In the genomic region with DNA sequence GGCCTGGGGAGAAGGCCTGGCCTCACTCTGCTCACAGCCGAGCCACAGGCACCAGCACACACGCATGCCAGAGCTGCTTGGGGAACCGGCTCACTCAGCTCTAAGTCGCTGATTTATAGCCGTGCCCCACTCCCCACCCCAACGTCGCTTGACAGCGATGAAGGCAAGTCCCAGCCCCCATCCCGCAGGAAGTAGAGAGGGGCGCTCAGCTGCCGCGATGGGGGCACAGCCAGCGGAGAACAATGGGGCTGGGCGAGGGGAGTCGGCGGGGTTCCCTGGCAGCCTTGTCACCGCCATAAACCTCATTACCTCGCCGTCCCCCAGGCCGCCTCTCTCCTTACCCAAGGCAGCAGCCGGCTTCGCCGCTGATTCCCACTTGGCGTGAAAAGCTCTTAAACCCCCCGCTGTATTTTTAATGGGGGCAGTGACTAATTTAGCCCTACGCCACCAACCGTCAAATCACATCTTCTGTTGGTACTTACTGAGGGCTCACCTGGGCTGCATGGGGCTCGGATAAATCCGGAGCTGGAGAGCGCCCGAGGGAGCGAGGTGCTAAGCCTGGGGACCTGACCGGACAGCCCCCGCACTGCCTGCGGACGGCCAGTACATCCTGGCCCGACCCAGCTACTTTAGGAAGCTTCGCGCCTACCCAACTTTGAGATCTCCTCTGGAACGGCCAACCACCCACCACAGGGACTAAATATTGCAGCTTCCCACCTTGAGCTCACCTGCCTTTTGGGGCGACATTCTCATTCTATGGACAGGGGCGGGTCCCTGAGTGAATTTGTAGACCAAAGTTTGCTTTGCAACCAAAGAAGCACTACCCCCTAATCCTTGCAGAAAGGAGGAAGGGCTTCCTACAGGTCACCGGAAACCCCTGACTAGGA, we compare ENCODE assay signal across 7 mouse cellular contexts.
DNase-seq lines count a peak whose midpoint lies in the region; ATAC-seq and TF ChIP-seq lines count a peak whose summit lies in the region.

No protein-coding gene starts in this region.

- peak overlapping the region; percentile 76 for H3K27ac ChIP-seq in forebrain, embryonic 10.5 days
- 0 out of 2 replicates have a peak overlapping the region, but pooled peaks have one; percentile 22 for H3K27ac ChIP-seq in limb, embryonic 13.5 days
- H3K27ac ChIP-seq in stomach, embryonic 16.5 days (ENCODE audit: low read length), result no peak overlapping the region
- no peak overlapping the region for H3K27ac ChIP-seq in layer of hippocampus, adult 2 months

- peak overlapping the region; percentile 78 for H3K4me3 ChIP-seq in megakaryocyte, embryonic 14.5 days (replicated peaks)
- peak overlapping the region; percentile 44 for H3K4me3 ChIP-seq in forebrain, embryonic 10.5 days
- peak overlapping the region; percentile 37 for H3K4me3 ChIP-seq in limb, embryonic 13.5 days
- no peak overlapping the region for H3K4me3 ChIP-seq in stomach, embryonic 16.5 days (replicated peaks; ENCODE audit: low read length)
- H3K4me3 ChIP-seq in layer of hippocampus, adult 2 months, result no peak overlapping the region

- peaks cover 72% of the 10 kb centered on the region for H3K27me3 ChIP-seq in megakaryocyte, embryonic 14.5 days (replicated peaks)
- H3K27me3 ChIP-seq in forebrain, embryonic 10.5 days (ENCODE audit: poor library complexity, severe bottlenecking), result peaks cover 59% of the 10 kb centered on the region
- H3K27me3 ChIP-seq in limb, embryonic 13.5 days, result peaks cover 28% of the 10 kb centered on the region
- H3K27me3 ChIP-seq in stomach, embryonic 16.5 days (ENCODE audit: control insufficient read depth, insufficient read depth, low read length), result peaks cover 21% of the 10 kb centered on the region

- H3K9me3 ChIP-seq in megakaryocyte, embryonic 14.5 days, result no peaks in the 10 kb centered on the region
- no peaks in the 10 kb centered on the region for H3K9me3 ChIP-seq in forebrain, embryonic 10.5 days
- no peaks in the 10 kb centered on the region for H3K9me3 ChIP-seq in limb, embryonic 13.5 days
- H3K9me3 ChIP-seq in stomach, embryonic 16.5 days (replicated peaks; ENCODE audit: control insufficient read depth, low read length), result no peaks in the 10 kb centered on the region

- H3K4me1 ChIP-seq in megakaryocyte, embryonic 14.5 days, result peaks cover 54% of the 10 kb centered on the region
- H3K4me1 ChIP-seq in forebrain, embryonic 10.5 days, result peaks cover 71% of the 10 kb centered on the region
- peaks cover 52% of the 10 kb centered on the region for H3K4me1 ChIP-seq in limb, embryonic 13.5 days
- peaks cover 15% of the 10 kb centered on the region; the same call in 1 of the 2 replicates for H3K4me1 ChIP-seq in stomach, embryonic 16.5 days (ENCODE audit: control insufficient read depth, insufficient read depth, low read length)

- H3K4me2 ChIP-seq in limb, embryonic 13.5 days (replicated peaks), result peak overlapping the region; percentile 71
- H3K4me2 ChIP-seq in stomach, embryonic 16.5 days (ENCODE audit: low read depth, low read length), result peak overlapping the region; percentile 43

- peak; percentile 54 for DNase-seq in forebrain, embryonic 10.5 days (ENCODE audit: extremely low spot score, low spot score)
- DNase-seq in testis, postnatal 10 days (ENCODE audit: low spot score), result no peak
- DNase-seq in layer of hippocampus, adult 2 months (ENCODE audit: low spot score in 2 of 2), result no peak

- TF ChIP-seq CTCF in layer of hippocampus, adult 2 months (conservative IDR thresholded peaks at IDR 0.05), result no peak

- WGBS in forebrain, embryonic 10.5 days, result 2% methylated on average over 43 of the region's 43 CpGs
- 1% methylated on average over 43 of the region's 43 CpGs for WGBS in limb, embryonic 13.5 days
- 10% methylated on average over 43 of the region's 43 CpGs for WGBS in stomach, embryonic 16.5 days

- peak overlapping the region; percentile 54 for H3K9ac ChIP-seq in limb, embryonic 13.5 days
- peak overlapping the region; percentile 33; the same call in 1 of the 2 replicates for H3K9ac ChIP-seq in stomach, embryonic 16.5 days (ENCODE audit: low read length)

- no peak for ATAC-seq in megakaryocyte, adult 5-6 weeks (ENCODE audit: poor library complexity, severe bottlenecking)
- peak; percentile 25; the same call in 1 of the 2 replicates for ATAC-seq in limb, embryonic 13.5 days (ENCODE audit: low FRiP score, low read depth)
- ATAC-seq in stomach, embryonic 16.5 days (ENCODE audit: insufficient read depth, low FRiP score), result no peak

- no peaks in the 10 kb centered on the region for H3K36me3 ChIP-seq in megakaryocyte, embryonic 14.5 days (replicated peaks; ENCODE audit: low read length)
- peaks cover 7% of the 10 kb centered on the region for H3K36me3 ChIP-seq in forebrain, embryonic 10.5 days (replicated peaks)
- H3K36me3 ChIP-seq in limb, embryonic 13.5 days, result no peaks in the 10 kb centered on the region; the same call in 1 of the 2 replicates
- H3K36me3 ChIP-seq in stomach, embryonic 16.5 days (ENCODE audit: control insufficient read depth, insufficient read depth, low read length), result no peaks in the 10 kb centered on the region

Comparison
In these comparisons a context has a peak if more than half of its experiments do, and no peak if none do; other contexts are left out.
1. H3K4me3 ChIP-seq: peak in megakaryocyte, embryonic 14.5 days (single experiment), forebrain, embryonic 10.5 days (single experiment) and limb, embryonic 13.5 days (single experiment); none in stomach, embryonic 16.5 days (single experiment) and layer of hippocampus, adult 2 months (single experiment).
2. H3K27ac ChIP-seq: peak in forebrain, embryonic 10.5 days (single experiment) and limb, embryonic 13.5 days (single experiment); none in stomach, embryonic 16.5 days (single experiment) and layer of hippocampus, adult 2 months (single experiment).